Mouse (Mus musculus) embryonic facial prominence, embryonic 10.5 days (tissue): Measurements from ENCODE around the gene Zbtb8os. TPM values are rescaled to one million over a fixed set of nuclear protein-coding genes. Genes with fewer than 3 reads are reported as not detected.

Experiments used
- DNase-seq: peaks from one replicate; pipeline ENCODE4 v3.0.0-alpha.2; 2017; ENCODE audit warnings: low spot score
- H3K27ac ChIP-seq: fragments of 300-500 bp; sonication (generic); replicated peaks from 2 replicates; pipeline ENCODE4 v1.5.1; 2016; ENCODE audit warnings: mild to moderate bottlenecking
- H3K27me3 ChIP-seq: fragments of 300-500 bp; sonication (generic); replicated peaks from 2 replicates; pipeline ENCODE4 v1.6.1; 2016; ENCODE audit warnings: low read depth, mild to moderate bottlenecking; ENCODE audit not compliant: poor library complexity, severe bottlenecking
- H3K36me3 ChIP-seq: fragments of 300-500 bp; sonication (generic); replicated peaks from 2 replicates; pipeline ENCODE4 v1.6.1; 2016; ENCODE audit warnings: mild to moderate bottlenecking, moderate library complexity
- H3K4me1 ChIP-seq: fragments of 300-500 bp; sonication (generic); 2 replicates; pipeline ENCODE4 v1.6.1; 2016
- H3K4me3 ChIP-seq: fragments of 300-500 bp; sonication (generic); 2 replicates; pipeline ENCODE4 v1.5.1; 2016; ENCODE audit warnings: mild to moderate bottlenecking, moderate library complexity
- H3K9me3 ChIP-seq: fragments of 300-500 bp; sonication (generic); 2 replicates; pipeline ENCODE4 v1.6.1; 2016; ENCODE audit warnings: mild to moderate bottlenecking
- WGBS: fragments of 180-500 bp; shearing (Covaris S2); methylation state at CpG from one replicate; pipeline ENCODE4 v1.1.7; 2016; 5-methylcytosine and 5-hydroxymethylcytosine counted together
- polyA plus RNA-seq: library from polyadenylated mRNA; unstranded; fragments of >200 nt; fragmentation: Nextera tagmentation; extraction: Ambion mirVana; gene quantifications from 2 replicates; pipeline ENCODE4 v1.2.1, GENCODE M21; 2016

Zbtb8os gene
- polyA plus RNA-seq, 1 experiment from 2014 or later, result 49.3 TPM

DNA sequence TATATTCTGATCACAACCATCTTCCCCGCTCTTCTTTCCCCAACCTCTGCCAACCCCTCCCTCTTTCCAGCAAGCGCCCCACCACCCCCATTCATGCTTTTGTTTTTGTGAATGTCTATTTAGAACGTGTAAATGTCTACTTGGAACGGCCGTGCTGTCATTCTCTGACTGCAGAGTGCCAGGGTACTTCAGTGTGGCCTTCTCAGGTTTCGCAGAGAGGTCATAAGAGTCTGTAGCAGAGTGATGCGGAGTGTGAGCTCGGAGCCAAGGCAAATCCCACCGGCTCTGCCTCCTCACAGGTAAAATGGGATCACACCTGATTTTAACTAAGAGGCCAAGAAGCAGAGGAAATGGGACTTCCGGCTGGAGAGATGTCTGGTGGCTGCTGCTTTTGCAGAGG lies 36.4 kb upstream of the Zbtb8os start:
- Histone ChIP-seq H3K27ac (no peak overlapping the region), H3K4me1 (peaks cover 29% of the 10 kb centered on the region), H3K9me3 (peaks cover 6% of the 10 kb centered on the region; the same call in 1 of the 2 replicates), H3K4me3 (no peak overlapping the region), H3K27me3 (peaks cover 4% of the 10 kb centered on the region), H3K36me3 (no peaks in the 10 kb centered on the region)
- WGBS, result 60% methylated on average over 10 of the region's 10 CpGs
- peak; percentile 28 for DNase-seq

GRCm38 (mm10) chr4:129303401-129303800 lies 32.1 kb upstream of the Zbtb8os start:
- Histone ChIP-seq H3K9me3 (peaks cover 6% of the 10 kb centered on the region; the same call in 1 of the 2 replicates), H3K27ac (no peak overlapping the region), H3K4me1 (peaks cover 21% of the 10 kb centered on the region), H3K27me3 (no peaks in the 10 kb centered on the region), H3K4me3 (no peak overlapping the region), H3K36me3 (peaks cover 31% of the 10 kb centered on the region)
- DNase-seq, result no peak
- 59% methylated on average over 5 of the region's 5 CpGs for WGBS

DNA sequence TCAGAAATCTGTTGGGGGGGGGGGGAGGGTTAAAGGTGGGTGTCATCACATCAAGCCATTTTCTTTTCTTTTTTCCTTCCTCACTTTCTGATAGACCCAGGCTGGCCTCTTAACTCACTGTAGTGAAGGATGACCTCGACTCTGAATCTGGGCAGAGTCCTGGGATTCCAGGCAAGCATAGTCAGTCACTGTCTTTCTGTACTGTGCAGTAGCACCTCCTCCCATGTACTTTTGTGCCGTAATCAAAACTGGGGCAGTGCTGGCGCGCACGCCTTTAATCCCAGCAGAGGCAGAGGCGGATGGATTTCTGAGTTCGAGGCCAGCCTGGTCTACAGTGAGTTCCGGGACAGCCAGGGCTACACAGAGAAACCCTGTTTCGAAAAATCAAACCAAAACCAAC lies 31.7 kb upstream of the Zbtb8os start:
- 84% methylated on average over 9 of the region's 9 CpGs for WGBS
- no peaks in the 10 kb centered on the region for H3K27me3 ChIP-seq
- no peak overlapping the region for H3K4me3 ChIP-seq
- H3K9me3 ChIP-seq, result peaks cover 6% of the 10 kb centered on the region; the same call in 1 of the 2 replicates
- peaks cover 35% of the 10 kb centered on the region for H3K36me3 ChIP-seq
- DNase-seq, result no peak
- no peak overlapping the region for H3K27ac ChIP-seq
- H3K4me1 ChIP-seq, result peaks cover 17% of the 10 kb centered on the region

- no peak for DNase-seq
- Histone ChIP-seq H3K4me1 (peaks cover 12% of the 10 kb centered on the region), H3K36me3 (peaks cover 40% of the 10 kb centered on the region), H3K9me3 (peaks cover 6% of the 10 kb centered on the region; the same call in 1 of the 2 replicates), H3K4me3 (no peak overlapping the region), H3K27ac (no peak overlapping the region), H3K27me3 (no peaks in the 10 kb centered on the region)
- WGBS, result 87% methylated on average over 1 of the region's 1 CpGs
Observed at GRCm38 (mm10) chr4:129304306-129304705, 31.2 kb upstream of the Zbtb8os start.

- Histone ChIP-seq H3K36me3 (peaks cover 76% of the 10 kb centered on the region), H3K4me3 (no peak overlapping the region), H3K27ac (no peak overlapping the region), H3K27me3 (no peaks in the 10 kb centered on the region), H3K9me3 (no peaks in the 10 kb centered on the region), H3K4me1 (peaks cover 9% of the 10 kb centered on the region; the same call in 1 of the 2 replicates)
- no peak for DNase-seq
- 95% methylated on average over 1 of the region's 1 CpGs for WGBS
Observed at GRCm38 (mm10) chr4:129307936-129308335, 27.6 kb upstream of the Zbtb8os start.

DNA sequence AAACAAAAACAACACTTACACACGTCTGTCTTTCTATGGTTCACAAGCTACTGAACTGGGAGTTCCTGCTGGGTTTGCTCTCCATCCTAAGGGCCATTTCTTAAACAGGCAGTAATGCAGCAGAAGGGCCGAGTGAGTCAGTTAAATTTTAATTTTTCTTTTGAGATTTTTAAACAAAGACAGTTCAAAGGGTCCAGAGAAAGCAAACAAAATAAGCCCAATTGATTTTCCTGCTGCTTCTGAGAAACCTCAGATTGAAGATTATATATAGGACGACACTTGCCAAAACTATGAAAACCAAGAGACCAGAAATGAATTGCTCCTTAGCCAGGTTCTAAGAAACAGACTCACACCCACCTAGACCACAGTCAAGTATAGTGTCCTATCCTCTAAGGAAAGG lies 21.6 kb upstream of the Zbtb8os start:
- Histone ChIP-seq H3K27me3 (no peaks in the 10 kb centered on the region), H3K4me3 (no peak overlapping the region), H3K9me3 (no peaks in the 10 kb centered on the region), H3K4me1 (no peaks in the 10 kb centered on the region), H3K36me3 (peaks cover 100% of the 10 kb centered on the region), H3K27ac (no peak overlapping the region)
- WGBS, result 88% methylated on average over 3 of the region's 3 CpGs
- DNase-seq, result no peak

- H3K9me3 ChIP-seq, result no peaks in the 10 kb centered on the region
- H3K4me3 ChIP-seq, result no peak overlapping the region
- peaks cover 100% of the 10 kb centered on the region for H3K36me3 ChIP-seq
- no peak overlapping the region for H3K27ac ChIP-seq
- no peaks in the 10 kb centered on the region for H3K4me1 ChIP-seq
- 97% methylated on average over 1 of the region's 1 CpGs for WGBS
- DNase-seq, result no peak
- no peaks in the 10 kb centered on the region for H3K27me3 ChIP-seq
Observed at GRCm38 (mm10) chr4:129320876-129321275, 14.6 kb upstream of the Zbtb8os start.

GRCm38 (mm10) chr4:129322042-129322441 lies 13.5 kb upstream of the Zbtb8os start:
- Histone ChIP-seq H3K4me3 (no peak overlapping the region), H3K4me1 (no peaks in the 10 kb centered on the region), H3K27ac (no peak overlapping the region), H3K9me3 (no peaks in the 10 kb centered on the region), H3K36me3 (peaks cover 100% of the 10 kb centered on the region), H3K27me3 (no peaks in the 10 kb centered on the region)
- DNase-seq, result no peak
- 97% methylated on average over 5 of the region's 5 CpGs for WGBS

- no peak for DNase-seq
- no peaks in the 10 kb centered on the region for H3K9me3 ChIP-seq
- peaks cover 100% of the 10 kb centered on the region for H3K36me3 ChIP-seq
- 87% methylated on average over 1 of the region's 1 CpGs for WGBS
- no peak overlapping the region for H3K27ac ChIP-seq
- no peaks in the 10 kb centered on the region for H3K27me3 ChIP-seq
- H3K4me1 ChIP-seq, result no peaks in the 10 kb centered on the region
- H3K4me3 ChIP-seq, result no peak overlapping the region
Observed at GRCm38 (mm10) chr4:129323491-129323890, 12.0 kb upstream of the Zbtb8os start.

DNA sequence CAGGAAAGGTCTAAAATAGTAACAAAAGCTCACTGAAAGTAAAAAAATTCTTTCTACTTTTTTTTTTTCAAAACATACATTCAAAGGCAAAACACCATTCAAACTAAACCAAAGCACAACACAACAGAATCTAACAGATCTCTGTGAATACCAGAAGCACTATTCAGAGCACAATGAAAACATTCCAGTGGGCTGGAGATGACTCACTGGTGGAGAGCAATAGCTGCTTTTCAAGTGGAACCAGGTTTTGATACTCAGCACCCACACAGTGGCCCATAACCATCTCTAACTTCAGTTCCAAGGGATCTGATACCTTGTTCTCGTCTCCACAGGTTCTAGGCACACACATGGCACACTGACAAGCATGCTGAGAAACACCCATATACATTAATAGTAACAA lies 10.7 kb upstream of the Zbtb8os start:
- Histone ChIP-seq H3K27ac (no peak overlapping the region), H3K9me3 (no peaks in the 10 kb centered on the region), H3K36me3 (peaks cover 100% of the 10 kb centered on the region), H3K4me1 (no peaks in the 10 kb centered on the region), H3K27me3 (no peaks in the 10 kb centered on the region), H3K4me3 (no peak overlapping the region)
- WGBS, result 90% methylated on average over 1 of the region's 1 CpGs
- DNase-seq, result no peak

GRCm38 (mm10) chr4:129326191-129326590 lies 9.3 kb upstream of the Zbtb8os start:
- WGBS, result 84% methylated on average over 1 of the region's 1 CpGs
- peaks cover 4% of the 10 kb centered on the region for H3K4me1 ChIP-seq
- DNase-seq, result no peak
- no peaks in the 10 kb centered on the region for H3K27me3 ChIP-seq
- peaks cover 100% of the 10 kb centered on the region for H3K36me3 ChIP-seq
- no peaks in the 10 kb centered on the region for H3K9me3 ChIP-seq
- no peak overlapping the region for H3K4me3 ChIP-seq
- no peak overlapping the region for H3K27ac ChIP-seq

DNA sequence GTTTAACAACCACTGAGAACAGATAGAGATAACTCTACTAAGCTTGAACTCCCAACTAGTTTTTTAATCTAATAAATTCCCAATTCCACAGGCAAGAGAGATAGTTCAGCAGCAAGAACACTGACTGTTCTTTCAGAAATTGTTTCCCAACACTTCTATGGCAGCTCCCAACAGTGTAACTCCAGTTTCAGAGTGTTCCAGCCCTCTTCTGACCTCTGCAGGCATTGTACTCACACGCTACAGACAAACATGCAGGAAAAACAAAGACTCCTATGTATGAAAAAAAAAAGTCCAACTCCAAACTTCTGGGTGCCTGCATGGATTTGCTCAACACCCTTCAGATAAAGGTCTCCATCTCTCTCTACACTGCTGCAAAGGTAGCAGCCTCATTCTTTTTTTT lies 2.6 kb upstream of the Zbtb8os start:
- WGBS, result 47% methylated on average over 1 of the region's 1 CpGs
- peaks cover 62% of the 10 kb centered on the region for H3K36me3 ChIP-seq
- H3K4me3 ChIP-seq, result peak overlapping the region; percentile 94
- H3K4me1 ChIP-seq, result peaks cover 37% of the 10 kb centered on the region
- no peaks in the 10 kb centered on the region for H3K9me3 ChIP-seq
- DNase-seq, result no peak
- no peak overlapping the region for H3K27ac ChIP-seq
- no peaks in the 10 kb centered on the region for H3K27me3 ChIP-seq

GRCm38 (mm10) chr4:129334677-129335215 lies 749 bp upstream of the Zbtb8os start:
- no peaks in the 10 kb centered on the region for H3K27me3 ChIP-seq
- no peak for DNase-seq
- WGBS, result under 1% methylated on average over 62 of the region's 62 CpGs
- no peaks in the 10 kb centered on the region for H3K9me3 ChIP-seq
- H3K27ac ChIP-seq, result peak overlapping the region; percentile 99
- peak overlapping the region; percentile 94 for H3K4me3 ChIP-seq
- peaks cover 43% of the 10 kb centered on the region for H3K36me3 ChIP-seq
- H3K4me1 ChIP-seq, result peaks cover 37% of the 10 kb centered on the region
